Mouse (Mus musculus) forebrain, embryonic 14.5 days (tissue): Measurements from ENCODE around the gene Olfr1348. TPM values are rescaled to one million over a fixed set of nuclear protein-coding genes. Genes with fewer than 3 reads are reported as not detected.
"Not testable (repeated sequence)": the region's sequence is repeated elsewhere in the genome, so short reads cannot be mapped to it uniquely, and the experiment has no call there.

Source experiments
- ATAC-seq: fragments of 200-750 bp; cut with Nextera tagmentation; 2 replicates; pipeline ENCODE4 v1.8.0; 2017; ENCODE audit warnings: mild to moderate bottlenecking, moderate library complexity
- DNase-seq: peaks from one replicate; pipeline ENCODE4 v3.0.0-alpha.2; 2015; ENCODE audit warnings: low spot score
- H3K27ac ChIP-seq: fragments of 300-500 bp; sonication (generic); 2 replicates; pipeline ENCODE4 v1.5.1; 2014; ENCODE audit warnings: low read depth, mild to moderate bottlenecking, control low read depth, low read length, moderate library complexity
- H3K27me3 ChIP-seq: fragments of 300-500 bp; sonication (generic); replicated peaks from 2 replicates; pipeline ENCODE4 v1.6.1; 2014; ENCODE audit warnings: low read length, control low read depth, mixed read lengths; ENCODE audit not compliant: control insufficient read depth, insufficient read depth
- H3K36me3 ChIP-seq: fragments of 300-500 bp; sonication (generic); 2 replicates; pipeline ENCODE4 v1.6.1; 2014; ENCODE audit warnings: low read length, control low read depth; ENCODE audit not compliant: control insufficient read depth, insufficient read depth
- H3K4me1 ChIP-seq: fragments of 300-500 bp; sonication (generic); 2 replicates; pipeline ENCODE4 v1.6.1; 2014; ENCODE audit warnings: antibody characterized with exemption, low read length, control low read depth; ENCODE audit not compliant: control insufficient read depth, insufficient read depth
- H3K4me2 ChIP-seq: fragments of 300-500 bp; sonication (generic); 2 replicates; pipeline ENCODE4 v1.6.1; 2014; ENCODE audit warnings: mild to moderate bottlenecking, control low read depth, low read length
- H3K4me3 ChIP-seq: fragments of 300-500 bp; sonication (generic); 2 replicates; pipeline ENCODE4 v1.5.1; 2014; ENCODE audit warnings: low read depth, low read length, control low read depth
- H3K9ac ChIP-seq: fragments of 300-500 bp; sonication (generic); 2 replicates; pipeline ENCODE4 v1.6.1; 2014; ENCODE audit warnings: mild to moderate bottlenecking, low read length, control low read depth, moderate library complexity
- H3K9me3 ChIP-seq: fragments of 300-500 bp; sonication (generic); replicated peaks from 2 replicates; pipeline ENCODE4 v1.6.1; 2016; ENCODE audit warnings: low read length, control low read depth, mixed read lengths; ENCODE audit not compliant: control insufficient read depth
- WGBS: fragments of 180-500 bp; shearing (Covaris S2); extraction: QIAGEN DNeasy Blood & Tissue Kit; methylation state at CpG from one replicate; pipeline ENCODE4 v1.1.7; 2014; 5-methylcytosine and 5-hydroxymethylcytosine counted together
- polyA plus RNA-seq: library from polyadenylated mRNA; unstranded; fragments of >200 nt; fragmentation: Nextera tagmentation; extraction: Ambion mirVana; gene quantifications from 2 replicates; pipeline ENCODE4 v1.2.1, GENCODE M21; 2014

Gene Olfr1348
- polyA plus RNA-seq = not detected in 2 replicates

GRCm38 (mm10) chr7:6508648-6509047, at the start of gene Olfr1348:
Gene Olfr1348, minus strand, starts transcription at chr7:6508748.
- WGBS = 88% methylated on average over 1 of the region's 1 CpGs
- Histone ChIP-seq H3K9me3 (no peaks in the 10 kb centered on the region), H3K4me3 (no peak within 1 kb of the TSS), H3K27me3 (no peaks in the 10 kb centered on the region), H3K4me1 (no peaks in the 10 kb centered on the region), H3K9ac (no peak within 1 kb of the TSS), H3K4me2 (no peak within 1 kb of the TSS), H3K27ac (no peak within 1 kb of the TSS), H3K36me3 (no peaks in the 10 kb centered on the region)
- DNase-seq (no peak), ATAC-seq (no peak)

DNA sequence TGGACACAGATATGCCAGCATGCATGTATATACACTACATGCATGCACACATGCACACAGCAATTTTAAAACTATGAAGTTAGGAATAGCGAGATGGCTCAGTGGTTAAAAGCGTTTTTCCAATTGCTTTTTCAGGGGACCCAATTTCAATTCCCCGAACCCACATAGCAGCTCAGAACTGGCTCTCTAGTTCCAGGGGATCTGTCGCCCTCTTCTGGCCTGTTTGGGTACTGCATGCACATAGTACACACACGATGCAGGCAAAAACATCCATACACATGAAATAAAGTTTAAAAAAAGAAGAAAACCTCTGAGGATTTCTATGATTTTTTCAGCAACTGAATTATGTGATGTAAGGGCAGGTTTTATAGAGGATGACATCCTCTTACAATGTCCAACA, 17.6 kb upstream of the Olfr1348 start:
- no peaks in the 10 kb centered on the region for H3K27me3 ChIP-seq
- DNase-seq = no peak

DNA sequence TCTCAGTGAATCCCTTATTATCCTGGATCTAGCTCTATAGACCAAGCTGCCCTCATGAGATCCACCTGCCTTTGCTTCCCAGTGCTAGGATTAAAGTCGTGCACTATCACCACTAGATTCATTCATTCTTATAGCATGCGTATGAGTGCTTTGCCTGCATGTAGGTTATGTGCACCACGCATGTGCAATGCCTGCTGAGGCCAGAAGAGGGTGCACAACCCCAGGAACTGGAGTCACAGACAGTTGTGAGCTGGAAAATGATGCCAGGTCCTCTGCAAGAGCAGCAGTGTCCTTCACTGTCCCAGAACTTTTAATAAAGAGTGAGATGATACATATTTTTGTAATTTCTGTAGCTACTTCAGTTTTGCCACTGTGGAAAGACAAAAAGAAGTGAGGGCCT, 16.5 kb upstream of the Olfr1348 start:
- no peak for ATAC-seq
- H3K27ac ChIP-seq = no peak overlapping the region
- no peaks in the 10 kb centered on the region for H3K36me3 ChIP-seq
- no peak overlapping the region for H3K4me2 ChIP-seq
- 52% methylated on average over 3 of the region's 3 CpGs for WGBS
- no peak overlapping the region for H3K9ac ChIP-seq
- no peak overlapping the region for H3K4me3 ChIP-seq
- no peaks in the 10 kb centered on the region for H3K27me3 ChIP-seq
- H3K9me3 ChIP-seq = no peaks in the 10 kb centered on the region
- H3K4me1 ChIP-seq = no peaks in the 10 kb centered on the region
- no peak for DNase-seq

More for the DNA sequence above, 17.6 kb upstream of the Olfr1348 start:
- Histone ChIP-seq H3K4me1 (no peaks in the 10 kb centered on the region), H3K4me2 (no peak overlapping the region), H3K27ac (no peak overlapping the region), H3K36me3 (no peaks in the 10 kb centered on the region), H3K9me3 (no peaks in the 10 kb centered on the region), H3K9ac (no peak overlapping the region), H3K4me3 (no peak overlapping the region)
- no peak for ATAC-seq
- 70% methylated on average over 5 of the region's 5 CpGs for WGBS

DNA sequence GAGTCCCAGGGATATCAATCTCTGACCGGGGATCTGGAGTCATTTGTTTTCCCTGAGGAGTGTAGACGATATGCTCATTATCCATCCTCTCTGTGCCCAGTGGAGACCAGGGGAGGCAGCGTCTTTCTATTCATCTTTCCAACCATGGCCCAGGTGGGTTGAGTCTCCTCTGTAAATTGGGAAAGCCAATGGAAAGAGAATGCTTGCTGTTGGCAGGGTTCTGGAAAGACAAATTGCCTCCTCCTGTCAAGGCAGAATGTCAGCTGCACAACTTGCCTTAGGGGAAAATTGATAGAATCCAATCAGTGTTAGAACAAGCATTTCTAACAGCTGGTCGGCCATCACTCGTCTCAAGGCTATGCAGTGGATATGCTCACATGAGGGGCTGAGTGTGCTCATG, 14.3 kb upstream of the Olfr1348 start, which contains the start of gene Olfr1349:
Gene Olfr1349, minus strand, starts transcription at position 101 of the 400 bp plus-strand sequence.
- 88% methylated on average over 5 of the region's 5 CpGs for WGBS
- Histone ChIP-seq H3K4me1 (no peaks in the 10 kb centered on the region), H3K36me3 (no peaks in the 10 kb centered on the region), H3K4me2 (no peak within 1 kb of the TSS), H3K9ac (no peak within 1 kb of the TSS), H3K9me3 (no peaks in the 10 kb centered on the region), H3K27me3 (no peaks in the 10 kb centered on the region), H3K4me3 (no peak within 1 kb of the TSS), H3K27ac (no peak within 1 kb of the TSS)
- ATAC-seq (no peak), DNase-seq (no peak)

DNA sequence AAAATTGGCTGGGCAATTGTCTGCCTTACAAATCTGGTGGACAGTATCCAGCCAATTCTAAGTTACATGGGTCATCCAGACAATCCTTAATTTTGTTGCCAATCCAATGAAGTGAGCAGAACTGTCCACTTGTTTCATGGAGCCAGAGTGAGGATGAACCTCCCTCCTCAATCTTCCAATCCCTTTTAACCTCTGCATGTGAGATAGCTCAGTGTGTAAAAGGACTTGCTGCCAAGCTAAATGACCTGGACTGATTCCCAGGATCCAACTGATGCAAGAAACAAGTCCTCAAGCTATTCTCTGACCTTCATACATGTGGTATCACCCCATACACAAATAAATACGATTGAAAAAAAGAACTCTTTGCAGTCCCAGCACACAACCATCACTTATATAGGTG, 13.1 kb upstream of the Olfr1348 start:
- no peak for ATAC-seq
- 32% methylated on average over 1 of the region's 1 CpGs for WGBS
- H3K4me3 ChIP-seq = no peak overlapping the region

DNA sequence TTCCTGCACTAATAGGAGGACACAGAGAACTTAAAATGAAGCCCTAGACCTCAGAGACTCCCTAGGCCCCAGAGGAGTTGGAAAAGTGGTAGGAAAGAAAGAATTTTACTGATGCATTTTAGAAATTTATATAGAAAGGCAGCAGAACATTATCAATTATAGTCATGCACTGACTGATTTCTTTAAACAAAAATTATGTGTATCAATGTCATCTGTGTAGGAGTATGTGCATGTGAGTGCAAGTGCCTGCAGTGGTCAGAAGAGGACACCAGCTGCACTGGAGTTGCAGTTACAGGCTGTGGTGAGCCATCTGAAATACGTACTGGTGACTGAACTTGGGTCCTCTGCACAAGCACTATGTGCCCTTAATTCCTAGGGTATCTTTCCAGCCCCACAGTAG, 8.9 kb downstream of the Olfr1348 start, which contains the start of gene Olfr1347:
Gene Olfr1347, minus strand, starts transcription at position 101 of the 400 bp plus-strand sequence.
- Histone ChIP-seq H3K9me3 (0 out of 2 replicates have a peak, but pooled peaks cover 4% of the 10 kb centered on the region), H3K36me3 (no peaks in the 10 kb centered on the region), H3K27ac (no peak within 1 kb of the TSS), H3K27me3 (no peaks in the 10 kb centered on the region), H3K4me2 (no peak within 1 kb of the TSS), H3K4me1 (no peaks in the 10 kb centered on the region), H3K4me3 (no peak within 1 kb of the TSS), H3K9ac (no peak within 1 kb of the TSS)
- ATAC-seq = no peak
- DNase-seq = no peak
- 54% methylated on average over 1 of the region's 1 CpGs for WGBS

More for the DNA sequence above, 13.1 kb upstream of the Olfr1348 start:
- Histone ChIP-seq H3K9me3 (no peaks in the 10 kb centered on the region), H3K27me3 (no peaks in the 10 kb centered on the region), H3K4me2 (no peak overlapping the region), H3K36me3 (no peaks in the 10 kb centered on the region), H3K4me1 (no peaks in the 10 kb centered on the region), H3K9ac (no peak overlapping the region), H3K27ac (no peak overlapping the region)
- no peak for DNase-seq

DNA sequence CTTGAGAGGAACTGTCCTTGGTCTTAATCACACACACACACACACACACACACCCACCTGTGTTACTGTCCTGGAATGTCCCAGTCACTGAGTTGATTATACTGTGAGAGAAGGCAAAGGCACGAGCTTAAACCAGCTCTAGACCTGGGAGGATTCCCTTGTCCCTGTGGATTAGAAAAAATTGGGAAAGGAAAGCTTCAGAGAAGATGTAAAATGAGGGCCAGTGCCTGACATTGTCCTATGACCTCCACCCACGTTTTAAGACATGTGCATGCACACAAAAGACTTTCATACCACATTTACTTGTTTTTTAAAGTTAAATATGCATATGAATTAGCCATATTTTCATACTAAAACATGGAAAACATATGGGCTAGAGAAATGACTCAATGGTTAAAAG, 21.7 kb downstream of the Olfr1348 start, which contains the start of gene Olfr5:
Gene Olfr5, minus strand, starts transcription at position 101 of the 400 bp plus-strand sequence.
- no peak for DNase-seq
- ATAC-seq = no peak
- H3K9ac ChIP-seq = no peak within 1 kb of the TSS
- 28% methylated on average over 2 of the region's 2 CpGs for WGBS
- H3K36me3 ChIP-seq = no peaks in the 10 kb centered on the region
- no peaks in the 10 kb centered on the region for H3K4me1 ChIP-seq
- H3K4me3 ChIP-seq = no peak within 1 kb of the TSS
- 0 out of 2 replicates have a peak, but pooled peaks cover 3% of the 10 kb centered on the region for H3K9me3 ChIP-seq
- no peak within 1 kb of the TSS for H3K27ac ChIP-seq
- no peaks in the 10 kb centered on the region for H3K27me3 ChIP-seq
- H3K4me2 ChIP-seq = no peak within 1 kb of the TSS

- H3K9ac ChIP-seq, H3K27me3 ChIP-seq: not testable (repeated sequence)
- 83% methylated on average over 2 of the region's 2 CpGs for WGBS
Observed at GRCm38 (mm10) chr7:6477633-6478032, 30.9 kb downstream of the Olfr1348 start.

GRCm38 (mm10) chr7:6466951-6467350, 41.6 kb downstream of the Olfr1348 start, which contains the start of gene Olfr1346:
Gene Olfr1346, plus strand, starts transcription at chr7:6467101.
- no peak within 1 kb of the TSS for H3K9ac ChIP-seq
- H3K4me1 ChIP-seq = no peaks in the 10 kb centered on the region
- H3K9me3 ChIP-seq = no peaks in the 10 kb centered on the region
- H3K4me2 ChIP-seq = no peak within 1 kb of the TSS
- no peaks in the 10 kb centered on the region for H3K27me3 ChIP-seq
- H3K36me3 ChIP-seq = no peaks in the 10 kb centered on the region
- H3K4me3 ChIP-seq = no peak within 1 kb of the TSS
- H3K27ac ChIP-seq = no peak within 1 kb of the TSS
- no peak for DNase-seq
- ATAC-seq = no peak

More at GRCm38 (mm10) chr7:6477633-6478032, 30.9 kb downstream of the Olfr1348 start:
- not testable (repeated sequence) for H3K4me3 ChIP-seq, DNase-seq, H3K4me1 ChIP-seq, H3K36me3 ChIP-seq, ATAC-seq, H3K4me2 ChIP-seq, H3K27ac ChIP-seq, H3K9me3 ChIP-seq
